Mouse (Mus musculus) hindbrain, embryonic 15.5 days (tissue): Measurements from ENCODE around the gene Tma7. TPM values are rescaled to one million over a fixed set of nuclear protein-coding genes. Genes with fewer than 3 reads are reported as not detected.
A peak's percentile ranks its signal among the peaks of the same experiment; 100 is the strongest.

Source experiments
- ATAC-seq: fragments of 200-750 bp; cut with Nextera tagmentation; 2 replicates; pipeline ENCODE4 v1.8.0; 2017; ENCODE audit warnings: low read depth, moderate number of reproducible peaks, moderate TSS enrichment; ENCODE audit not compliant: low FRiP score
- H3K27ac ChIP-seq: fragments of 300-500 bp; sonication (generic); replicated peaks from 2 replicates; pipeline ENCODE4 v1.5.1; 2015; ENCODE audit warnings: mild to moderate bottlenecking, inconsistent platforms
- H3K27me3 ChIP-seq: fragments of 300-500 bp; sonication (generic); 2 replicates; pipeline ENCODE4 v1.6.1; 2015; ENCODE audit warnings: control low read depth, inconsistent platforms
- H3K36me3 ChIP-seq: fragments of 300-500 bp; sonication (generic); 2 replicates; pipeline ENCODE4 v1.6.1; 2015; ENCODE audit warnings: control low read depth, inconsistent platforms
- H3K4me1 ChIP-seq: fragments of 300-500 bp; sonication (generic); replicated peaks from 2 replicates; pipeline ENCODE4 v1.6.1; 2015; ENCODE audit warnings: control low read depth, inconsistent platforms
- H3K4me2 ChIP-seq: fragments of 300-500 bp; sonication (generic); 2 replicates; pipeline ENCODE4 v1.6.1; 2015; ENCODE audit warnings: moderate library complexity, mild to moderate bottlenecking, inconsistent platforms
- H3K4me3 ChIP-seq: fragments of 300-500 bp; sonication (generic); 2 replicates; pipeline ENCODE4 v1.5.1; 2015; ENCODE audit warnings: mild to moderate bottlenecking, inconsistent platforms
- H3K9ac ChIP-seq: fragments of 300-500 bp; sonication (generic); 2 replicates; pipeline ENCODE4 v1.6.1; 2015; ENCODE audit warnings: inconsistent platforms
- H3K9me3 ChIP-seq: fragments of 300-500 bp; sonication (generic); 2 replicates; pipeline ENCODE4 v1.6.1; 2016; ENCODE audit warnings: control low read depth, inconsistent platforms
- WGBS: fragments of 180-500 bp; shearing (Covaris S2); methylation state at CpG from one replicate; pipeline ENCODE4 v1.1.7; 2015; 5-methylcytosine and 5-hydroxymethylcytosine counted together
- polyA plus RNA-seq: library from polyadenylated mRNA; unstranded; fragments of >200 nt; fragmentation: Nextera tagmentation; extraction: Ambion mirVana; gene quantifications from 2 replicates; pipeline ENCODE4 v1.2.1, GENCODE M21; 2015

Gene Tma7
- polyA plus RNA-seq: 653 and 743 TPM in 2 replicates

GRCm38 (mm10) chr9:109082124-109082800, at the start of gene Tma7, which contains the start of gene Ccdc51:
Tma7 (minus strand) TSS chr9:109082587.
Ccdc51 (plus strand) TSS chr9:109082493.
- Histone ChIP-seq H3K4me2 (peak within 1 kb of the TSS; percentile 85), H3K27ac (peak within 1 kb of the TSS; percentile 84), H3K27me3 (no peaks in the 10 kb centered on the region), H3K9me3 (no peaks in the 10 kb centered on the region), H3K4me3 (peak within 1 kb of the TSS; percentile 92), H3K36me3 (peaks cover 20% of the 10 kb centered on the region), H3K9ac (peak within 1 kb of the TSS; percentile 89), H3K4me1 (peaks cover 29% of the 10 kb centered on the region)
- ATAC-seq: peak; percentile 97
- WGBS: under 1% methylated on average over 37 of the region's 37 CpGs

- WGBS: 94% methylated on average over 5 of the region's 5 CpGs
- no peaks in the 10 kb centered on the region for H3K36me3 ChIP-seq
Observed at GRCm38 (mm10) chr9:109130076-109130475, 47.7 kb upstream of the Tma7 start.

GRCm38 (mm10) chr9:109128211-109128610, 45.8 kb upstream of the Tma7 start:
- Histone ChIP-seq H3K27me3 (no peaks in the 10 kb centered on the region), H3K9ac (no peak overlapping the region), H3K27ac (no peak overlapping the region), H3K36me3 (no peaks in the 10 kb centered on the region), H3K4me3 (no peak overlapping the region), H3K9me3 (no peaks in the 10 kb centered on the region), H3K4me2 (no peak overlapping the region), H3K4me1 (peaks cover 2% of the 10 kb centered on the region; the same call in 1 of the 2 replicates)
- ATAC-seq: no peak
- WGBS: 58% methylated on average over 3 of the region's 3 CpGs

More at GRCm38 (mm10) chr9:109130076-109130475, 47.7 kb upstream of the Tma7 start:
- Histone ChIP-seq H3K4me1 (no peaks in the 10 kb centered on the region), H3K27ac (no peak overlapping the region), H3K9ac (no peak overlapping the region), H3K27me3 (no peaks in the 10 kb centered on the region), H3K4me2 (no peak overlapping the region), H3K4me3 (no peak overlapping the region), H3K9me3 (no peaks in the 10 kb centered on the region)
- ATAC-seq: no peak

- no peak for ATAC-seq
Observed at GRCm38 (mm10) chr9:109127076-109127475, 44.7 kb upstream of the Tma7 start.

GRCm38 (mm10) chr9:109125481-109125880, 43.1 kb upstream of the Tma7 start:
- no peak overlapping the region for H3K27ac ChIP-seq
- H3K4me1 ChIP-seq: peaks cover 6% of the 10 kb centered on the region; the same call in 1 of the 2 replicates
- H3K4me3 ChIP-seq: no peak overlapping the region
- H3K9ac ChIP-seq: no peak overlapping the region
- H3K4me2 ChIP-seq: no peak overlapping the region
- H3K27me3 ChIP-seq: no peaks in the 10 kb centered on the region
- H3K36me3 ChIP-seq: no peaks in the 10 kb centered on the region
- no peak for ATAC-seq
- no peaks in the 10 kb centered on the region for H3K9me3 ChIP-seq
- WGBS: 77% methylated on average over 3 of the region's 3 CpGs

More at GRCm38 (mm10) chr9:109127076-109127475, 44.7 kb upstream of the Tma7 start:
- H3K9me3 ChIP-seq: no peaks in the 10 kb centered on the region
- H3K36me3 ChIP-seq: no peaks in the 10 kb centered on the region
- H3K4me1 ChIP-seq: peaks cover 6% of the 10 kb centered on the region; the same call in 1 of the 2 replicates
- H3K4me3 ChIP-seq: no peak overlapping the region
- no peaks in the 10 kb centered on the region for H3K27me3 ChIP-seq
- H3K4me2 ChIP-seq: no peak overlapping the region
- WGBS: 90% methylated on average over 4 of the region's 4 CpGs
- no peak overlapping the region for H3K9ac ChIP-seq
- no peak overlapping the region for H3K27ac ChIP-seq

- H3K4me1 ChIP-seq: peaks cover 6% of the 10 kb centered on the region; the same call in 1 of the 2 replicates
- no peaks in the 10 kb centered on the region for H3K36me3 ChIP-seq
- no peaks in the 10 kb centered on the region for H3K27me3 ChIP-seq
- H3K27ac ChIP-seq: no peak overlapping the region
- no peak overlapping the region for H3K4me3 ChIP-seq
- no peak for ATAC-seq
- no peak overlapping the region for H3K9ac ChIP-seq
- 85% methylated on average over 2 of the region's 2 CpGs for WGBS
- H3K4me2 ChIP-seq: no peak overlapping the region
- no peaks in the 10 kb centered on the region for H3K9me3 ChIP-seq
Observed at GRCm38 (mm10) chr9:109125043-109125442, 42.7 kb upstream of the Tma7 start.

GRCm38 (mm10) chr9:109124164-109124563, 41.8 kb upstream of the Tma7 start:
- peaks cover 6% of the 10 kb centered on the region; the same call in 1 of the 2 replicates for H3K4me1 ChIP-seq
- no peaks in the 10 kb centered on the region for H3K9me3 ChIP-seq
- H3K27ac ChIP-seq: no peak overlapping the region
- H3K4me2 ChIP-seq: no peak overlapping the region
- no peaks in the 10 kb centered on the region for H3K27me3 ChIP-seq
- H3K9ac ChIP-seq: no peak overlapping the region
- peaks cover 7% of the 10 kb centered on the region; the same call in 1 of the 2 replicates for H3K36me3 ChIP-seq
- ATAC-seq: no peak
- whole genome bisulfite sequencing: 90% methylated on average over 3 of the region's 3 CpGs
- H3K4me3 ChIP-seq: no peak overlapping the region

GRCm38 (mm10) chr9:109123266-109123665, 40.9 kb upstream of the Tma7 start:
- Histone ChIP-seq H3K27me3 (no peaks in the 10 kb centered on the region), H3K36me3 (peaks cover 16% of the 10 kb centered on the region; the same call in 1 of the 2 replicates), H3K4me3 (no peak overlapping the region), H3K27ac (no peak overlapping the region), H3K4me1 (peaks cover 6% of the 10 kb centered on the region; the same call in 1 of the 2 replicates), H3K9me3 (no peaks in the 10 kb centered on the region), H3K4me2 (no peak overlapping the region), H3K9ac (no peak overlapping the region)
- 53% methylated on average over 6 of the region's 6 CpGs for WGBS
- no peak for ATAC-seq

GRCm38 (mm10) chr9:109122553-109123085, 40.2 kb upstream of the Tma7 start:
- 49% methylated on average over 2 of the region's 2 CpGs for WGBS
- no peaks in the 10 kb centered on the region for H3K9me3 ChIP-seq
- H3K27ac ChIP-seq: no peak overlapping the region
- no peak overlapping the region for H3K9ac ChIP-seq
- ATAC-seq: no peak
- no peak overlapping the region for H3K4me3 ChIP-seq
- H3K36me3 ChIP-seq: peaks cover 21% of the 10 kb centered on the region
- H3K27me3 ChIP-seq: no peaks in the 10 kb centered on the region
- H3K4me2 ChIP-seq: no peak overlapping the region
- peaks cover 6% of the 10 kb centered on the region; the same call in 1 of the 2 replicates for H3K4me1 ChIP-seq

- WGBS: 93% methylated on average over 6 of the region's 6 CpGs
Observed at GRCm38 (mm10) chr9:109120956-109121355, 38.6 kb upstream of the Tma7 start.

GRCm38 (mm10) chr9:109119571-109119970, 37.2 kb upstream of the Tma7 start:
- no peak overlapping the region for H3K4me3 ChIP-seq
- no peak overlapping the region for H3K9ac ChIP-seq
- H3K27me3 ChIP-seq: no peaks in the 10 kb centered on the region
- no peak for ATAC-seq
- no peaks in the 10 kb centered on the region for H3K9me3 ChIP-seq
- H3K27ac ChIP-seq: no peak overlapping the region
- H3K36me3 ChIP-seq: peaks cover 49% of the 10 kb centered on the region
- H3K4me2 ChIP-seq: no peak overlapping the region
- H3K4me1 ChIP-seq: peaks cover 6% of the 10 kb centered on the region; the same call in 1 of the 2 replicates
- 93% methylated on average over 9 of the region's 9 CpGs for WGBS

More at GRCm38 (mm10) chr9:109120956-109121355, 38.6 kb upstream of the Tma7 start:
- Histone ChIP-seq H3K4me3 (no peak overlapping the region), H3K27ac (no peak overlapping the region), H3K9me3 (no peaks in the 10 kb centered on the region), H3K36me3 (peaks cover 37% of the 10 kb centered on the region), H3K4me2 (no peak overlapping the region), H3K9ac (no peak overlapping the region), H3K4me1 (peaks cover 6% of the 10 kb centered on the region; the same call in 1 of the 2 replicates), H3K27me3 (no peaks in the 10 kb centered on the region)
- ATAC-seq: no peak

GRCm38 (mm10) chr9:109118106-109118505, 35.7 kb upstream of the Tma7 start:
- Histone ChIP-seq H3K27me3 (no peaks in the 10 kb centered on the region), H3K4me3 (no peak overlapping the region), H3K4me1 (peaks cover 3% of the 10 kb centered on the region; the same call in 1 of the 2 replicates), H3K27ac (no peak overlapping the region), H3K9me3 (no peaks in the 10 kb centered on the region), H3K4me2 (no peak overlapping the region), H3K36me3 (peaks cover 59% of the 10 kb centered on the region), H3K9ac (no peak overlapping the region)
- ATAC-seq: no peak
- WGBS: 85% methylated on average over 4 of the region's 4 CpGs
